Mouse (Mus musculus): ENCODE data around the gene Ndrg4. TPM values are rescaled to one million over a fixed set of nuclear protein-coding genes. Genes with fewer than 3 reads are reported as not detected.

Ndrg4 gene
- polyA plus RNA-seq, 1 experiment from 2014 or later, result 225 TPM

GRCm38 (mm10) chr8:95704538-95704937 is 27.8 kb downstream of the Ndrg4 start:
- H3K4me2 ChIP-seq, result peak overlapping the region; percentile 86
- H3K4me1 ChIP-seq (ENCODE audit: control insufficient read depth, insufficient read depth, low read length), result peaks cover 14% of the 10 kb centered on the region
- H3K9ac ChIP-seq (ENCODE audit: low read depth, low read length), result peak overlapping the region; percentile 29; the same call in 1 of the 2 replicates
- WGBS (ENCODE audit: insufficient replicate concordance), result 87% methylated on average over 3 of the region's 3 CpGs
- H3K27me3 ChIP-seq (ENCODE audit: control insufficient read depth, insufficient read depth, low read length), result 0 out of 2 replicates have a peak, but pooled peaks cover 3% of the 10 kb centered on the region
- no peaks in the 10 kb centered on the region for H3K9me3 ChIP-seq (replicated peaks; ENCODE audit: control insufficient read depth, low read length)
- no peak for ATAC-seq (replicated peaks; ENCODE audit: insufficient number of reproducible peaks, low FRiP score, low TSS enrichment)
- H3K36me3 ChIP-seq (ENCODE audit: control insufficient read depth, insufficient read depth, low read length), result peaks cover 22% of the 10 kb centered on the region; the same call in 1 of the 2 replicates
- H3K4me3 ChIP-seq (ENCODE audit: low read depth, low read length), result peak overlapping the region; percentile 76
- no peak overlapping the region for H3K27ac ChIP-seq (ENCODE audit: low read depth, low read length)

GRCm38 (mm10) chr8:95709579-95709978 is 32.8 kb downstream of the Ndrg4 start:
- ATAC-seq (replicated peaks; ENCODE audit: insufficient number of reproducible peaks, low FRiP score, low TSS enrichment), result no peak
- H3K4me1 ChIP-seq (ENCODE audit: control insufficient read depth, insufficient read depth, low read length), result peaks cover 20% of the 10 kb centered on the region
- H3K9me3 ChIP-seq (replicated peaks; ENCODE audit: control insufficient read depth, low read length), result no peaks in the 10 kb centered on the region
- H3K27ac ChIP-seq (ENCODE audit: low read depth, low read length), result no peak overlapping the region
- H3K4me3 ChIP-seq (ENCODE audit: low read depth, low read length), result no peak overlapping the region
- WGBS (ENCODE audit: insufficient replicate concordance), result 75% methylated on average over 7 of the region's 7 CpGs
- peak overlapping the region; percentile 46; the same call in 1 of the 2 replicates for H3K9ac ChIP-seq (ENCODE audit: low read depth, low read length)
- peaks cover 22% of the 10 kb centered on the region for H3K36me3 ChIP-seq (ENCODE audit: control insufficient read depth, insufficient read depth, low read length)
- H3K27me3 ChIP-seq (ENCODE audit: control insufficient read depth, insufficient read depth, low read length), result no peaks in the 10 kb centered on the region
- no peak overlapping the region for H3K4me2 ChIP-seq

GRCm38 (mm10) chr8:95711029-95711428 is 34.2 kb downstream of the Ndrg4 start:
- peaks cover 16% of the 10 kb centered on the region for H3K4me1 ChIP-seq (ENCODE audit: control insufficient read depth, insufficient read depth, low read length)
- no peak overlapping the region for H3K4me2 ChIP-seq
- 56% methylated on average over 3 of the region's 3 CpGs for WGBS (ENCODE audit: insufficient replicate concordance)
- H3K9me3 ChIP-seq (replicated peaks; ENCODE audit: control insufficient read depth, low read length), result no peaks in the 10 kb centered on the region
- no peak overlapping the region for H3K27ac ChIP-seq (ENCODE audit: low read depth, low read length)
- peaks cover 20% of the 10 kb centered on the region for H3K36me3 ChIP-seq (ENCODE audit: control insufficient read depth, insufficient read depth, low read length)
- H3K4me3 ChIP-seq (ENCODE audit: low read depth, low read length), result no peak overlapping the region
- no peaks in the 10 kb centered on the region for H3K27me3 ChIP-seq (ENCODE audit: control insufficient read depth, insufficient read depth, low read length)
- no peak overlapping the region for H3K9ac ChIP-seq (ENCODE audit: low read depth, low read length)
- ATAC-seq (replicated peaks; ENCODE audit: insufficient number of reproducible peaks, low FRiP score, low TSS enrichment), result no peak

GRCm38 (mm10) chr8:95712395-95712794 is 35.6 kb downstream of the Ndrg4 start:
- WGBS (ENCODE audit: insufficient replicate concordance), result 80% methylated on average over 9 of the region's 9 CpGs
- ATAC-seq (replicated peaks; ENCODE audit: insufficient number of reproducible peaks, low FRiP score, low TSS enrichment), result no peak
- Histone ChIP-seq H3K4me3 (ENCODE audit: low read depth, low read length) (no peak overlapping the region), H3K9ac (ENCODE audit: low read depth, low read length) (no peak overlapping the region), H3K9me3 (replicated peaks; ENCODE audit: control insufficient read depth, low read length) (no peaks in the 10 kb centered on the region), H3K27me3 (ENCODE audit: control insufficient read depth, insufficient read depth, low read length) (no peaks in the 10 kb centered on the region), H3K4me2 (no peak overlapping the region), H3K27ac (ENCODE audit: low read depth, low read length) (no peak overlapping the region), H3K4me1 (ENCODE audit: control insufficient read depth, insufficient read depth, low read length) (peaks cover 26% of the 10 kb centered on the region), H3K36me3 (ENCODE audit: control insufficient read depth, insufficient read depth, low read length) (peaks cover 11% of the 10 kb centered on the region)

GRCm38 (mm10) chr8:95713100-95714010 is 36.6 kb downstream of the Ndrg4 start:
- H3K4me2 ChIP-seq, result no peak overlapping the region
- no peak overlapping the region for H3K9ac ChIP-seq (ENCODE audit: low read depth, low read length)
- WGBS (ENCODE audit: insufficient replicate concordance), result 68% methylated on average over 19 of the region's 19 CpGs
- H3K27me3 ChIP-seq (ENCODE audit: control insufficient read depth, insufficient read depth, low read length), result no peaks in the 10 kb centered on the region
- no peak overlapping the region for H3K27ac ChIP-seq (ENCODE audit: low read depth, low read length)
- H3K36me3 ChIP-seq (ENCODE audit: control insufficient read depth, insufficient read depth, low read length), result peaks cover 5% of the 10 kb centered on the region
- H3K4me3 ChIP-seq (ENCODE audit: low read depth, low read length), result no peak overlapping the region
- H3K9me3 ChIP-seq (replicated peaks; ENCODE audit: control insufficient read depth, low read length), result no peaks in the 10 kb centered on the region
- peaks cover 26% of the 10 kb centered on the region for H3K4me1 ChIP-seq (ENCODE audit: control insufficient read depth, insufficient read depth, low read length)
- peak; percentile 33; the same call in 1 of the 2 replicates for ATAC-seq (replicated peaks; ENCODE audit: insufficient number of reproducible peaks, low FRiP score, low TSS enrichment)

- Histone ChIP-seq H3K4me3 (ENCODE audit: low read depth, low read length) (no peak overlapping the region), H3K9me3 (replicated peaks; ENCODE audit: control insufficient read depth, low read length) (no peaks in the 10 kb centered on the region), H3K9ac (ENCODE audit: low read depth, low read length) (no peak overlapping the region), H3K4me1 (ENCODE audit: control insufficient read depth, insufficient read depth, low read length) (peaks cover 26% of the 10 kb centered on the region), H3K27me3 (ENCODE audit: control insufficient read depth, insufficient read depth, low read length) (no peaks in the 10 kb centered on the region), H3K4me2 (no peak overlapping the region), H3K36me3 (ENCODE audit: control insufficient read depth, insufficient read depth, low read length) (peaks cover 3% of the 10 kb centered on the region; the same call in 1 of the 2 replicates), H3K27ac (ENCODE audit: low read depth, low read length) (no peak overlapping the region)
- 86% methylated on average over 4 of the region's 4 CpGs for WGBS (ENCODE audit: insufficient replicate concordance)
- no peak for ATAC-seq (replicated peaks; ENCODE audit: insufficient number of reproducible peaks, low FRiP score, low TSS enrichment)
These were observed 37.6 kb downstream of the Ndrg4 start for GRCm38 (mm10) chr8:95714367-95714766.

- H3K4me3 ChIP-seq (ENCODE audit: low read depth, low read length), result peak overlapping the region; percentile 82
- 78% methylated on average over 6 of the region's 6 CpGs for WGBS (ENCODE audit: insufficient replicate concordance)
- no peak for ATAC-seq (replicated peaks; ENCODE audit: insufficient number of reproducible peaks, low FRiP score, low TSS enrichment)
- peaks cover 5% of the 10 kb centered on the region; the same call in 1 of the 2 replicates for H3K36me3 ChIP-seq (ENCODE audit: control insufficient read depth, insufficient read depth, low read length)
- H3K9ac ChIP-seq (ENCODE audit: low read depth, low read length), result peak overlapping the region; percentile 89
- no peaks in the 10 kb centered on the region for H3K9me3 ChIP-seq (replicated peaks; ENCODE audit: control insufficient read depth, low read length)
- H3K4me1 ChIP-seq (ENCODE audit: control insufficient read depth, insufficient read depth, low read length), result peaks cover 22% of the 10 kb centered on the region
- no peaks in the 10 kb centered on the region for H3K27me3 ChIP-seq (ENCODE audit: control insufficient read depth, insufficient read depth, low read length)
- H3K4me2 ChIP-seq, result peak overlapping the region; percentile 93
- peak overlapping the region; percentile 82 for H3K27ac ChIP-seq (ENCODE audit: low read depth, low read length)
These were observed 38.1 kb downstream of the Ndrg4 start for GRCm38 (mm10) chr8:95714837-95715413.

- under 1% methylated on average over 79 of the region's 79 CpGs for WGBS (ENCODE audit: insufficient replicate concordance)
- Histone ChIP-seq H3K4me3 (ENCODE audit: low read depth, low read length) (peak within 1 kb of the TSS; percentile 82), H3K36me3 (ENCODE audit: control insufficient read depth, insufficient read depth, low read length) (peaks cover 5% of the 10 kb centered on the region; the same call in 1 of the 2 replicates)
These were observed 39.1 kb downstream of the Ndrg4 start, which contains the start of gene Setd6 for GRCm38 (mm10) chr8:95715676-95716531. Gene Setd6 (plus strand): TSS chr8:95715881.

More at GRCm38 (mm10) chr8:95715676-95716531, 39.1 kb downstream of the Ndrg4 start, which contains the start of gene Setd6:
- peak; percentile 78 for ATAC-seq (replicated peaks; ENCODE audit: insufficient number of reproducible peaks, low FRiP score, low TSS enrichment)
- Histone ChIP-seq H3K9ac (ENCODE audit: low read depth, low read length) (peak within 1 kb of the TSS; percentile 89), H3K4me1 (ENCODE audit: control insufficient read depth, insufficient read depth, low read length) (peaks cover 13% of the 10 kb centered on the region), H3K27me3 (ENCODE audit: control insufficient read depth, insufficient read depth, low read length) (no peaks in the 10 kb centered on the region), H3K4me2 (peak within 1 kb of the TSS; percentile 93), H3K27ac (ENCODE audit: low read depth, low read length) (peak within 1 kb of the TSS; percentile 82), H3K9me3 (replicated peaks; ENCODE audit: control insufficient read depth, low read length) (no peaks in the 10 kb centered on the region)
